Mouse (Mus musculus) liver, adult 2 months (tissue): ENCODE measurements at regions not wholly inside any gene's neighbourhood (a gene's known extent, or its start where the extent isn't known, plus 50 kb on each side); places are given as distances from the start of the nearest gene placed in this dataset.

Experiments
- DNase-seq: peaks from one replicate; pipeline ENCODE4 v3.0.0-alpha.2; 2011; ENCODE audit warnings: low read depth, low spot score; ENCODE audit errors: extremely low read depth
- H3K27ac ChIP-seq: fragments of 200-500 bp; replicated peaks from 2 replicates; pipeline ENCODE4 v1.5.1; 2012; ENCODE audit warnings: low read depth, mild to moderate bottlenecking, control low read depth, inconsistent platforms, low read length; ENCODE audit not compliant: insufficient read depth
- H3K27me3 ChIP-seq: fragments of 200-500 bp; 2 replicates; pipeline ENCODE4 v1.6.1; 2012; ENCODE audit warnings: mild to moderate bottlenecking, moderate library complexity, low read length, inconsistent platforms; ENCODE audit not compliant: control insufficient read depth, insufficient read depth
- H3K36me3 ChIP-seq: fragments of 200-500 bp; 2 replicates; pipeline ENCODE4 v1.6.1; 2012; ENCODE audit warnings: low read length, inconsistent platforms; ENCODE audit not compliant: control insufficient read depth, insufficient read depth
- H3K4me1 ChIP-seq: fragments of 200-500 bp; 2 replicates; pipeline ENCODE4 v1.6.1; 2011; ENCODE audit warnings: low read length; ENCODE audit not compliant: control insufficient read depth, insufficient read depth
- H3K4me3 ChIP-seq: fragments of 200-500 bp; 2 replicates; pipeline ENCODE4 v1.5.1; 2011; ENCODE audit warnings: low read depth, mild to moderate bottlenecking, control low read depth, low read length, moderate library complexity; ENCODE audit not compliant: insufficient read depth
- H3K79me2 ChIP-seq: fragments of 200-500 bp; 2 replicates; pipeline ENCODE4 v1.6.1; 2012; ENCODE audit warnings: inconsistent platforms, mild to moderate bottlenecking, low read length, moderate library complexity; ENCODE audit not compliant: control insufficient read depth, insufficient read depth
- H3K9ac ChIP-seq: fragments of 200-500 bp; 2 replicates; pipeline ENCODE4 v1.6.1; 2012; ENCODE audit warnings: low read depth, mild to moderate bottlenecking, control low read depth, inconsistent platforms, low read length
- CTCF ChIP-seq: fragments of 200-500 bp; IDR thresholded peaks from 2 replicates; pipeline ENCODE4 v1.5.1; 2011; ENCODE audit warnings: low read depth, low read length, control low read depth
- POLR2A ChIP-seq: fragments of 200-500 bp; IDR thresholded peaks from 2 replicates; pipeline ENCODE4 v1.6.1; 2011; ENCODE audit warnings: low read length, control low read depth; ENCODE audit not compliant: insufficient read depth; ENCODE audit errors: extremely low read depth
- WGBS: fragments of 180-500 bp; shearing (Covaris S2); methylation state at CpG from one replicate; pipeline ENCODE4 v1.1.7; 2018; 5-methylcytosine and 5-hydroxymethylcytosine counted together

GRCm38 (mm10) chr11:44155591-44155990 lies 244.3 kb upstream of the Il12b start:
- 12% methylated on average over 2 of the region's 2 CpGs for WGBS
- TF ChIP-seq CTCF (no peak), POLR2A (no peak)
- no peak overlapping the region for H3K9ac ChIP-seq
- no peaks in the 10 kb centered on the region for H3K79me2 ChIP-seq
- H3K4me1 ChIP-seq, result peaks cover 3% of the 10 kb centered on the region; the same call in 1 of the 2 replicates
- peak; percentile 23 for DNase-seq
- H3K36me3 ChIP-seq, result no peaks in the 10 kb centered on the region
- no peaks in the 10 kb centered on the region for H3K27me3 ChIP-seq
- peak overlapping the region; percentile 29; the same call in 1 of the 2 replicates for H3K27ac ChIP-seq
- no peak overlapping the region for H3K4me3 ChIP-seq

GRCm38 (mm10) chr11:44156081-44156480 lies 243.8 kb upstream of the Il12b start:
- Histone ChIP-seq H3K4me1 (peaks cover 3% of the 10 kb centered on the region; the same call in 1 of the 2 replicates), H3K36me3 (no peaks in the 10 kb centered on the region), H3K9ac (no peak overlapping the region), H3K27me3 (no peaks in the 10 kb centered on the region), H3K4me3 (no peak overlapping the region), H3K79me2 (no peaks in the 10 kb centered on the region), H3K27ac (no peak overlapping the region)
- WGBS, result 43% methylated on average over 5 of the region's 5 CpGs
- DNase-seq, result peak; percentile 33
- no peak for TF ChIP-seq CTCF
- TF ChIP-seq POLR2A, result no peak

- peak; percentile 36 for DNase-seq
- H3K27ac ChIP-seq, result peak overlapping the region; percentile 39
- 61% methylated on average over 3 of the region's 3 CpGs for WGBS
- no peak overlapping the region for H3K9ac ChIP-seq
- TF ChIP-seq CTCF (no peak), POLR2A (no peak)
- no peak overlapping the region for H3K4me3 ChIP-seq
- H3K27me3 ChIP-seq, result no peaks in the 10 kb centered on the region
- peaks cover 3% of the 10 kb centered on the region; the same call in 1 of the 2 replicates for H3K4me1 ChIP-seq
- no peaks in the 10 kb centered on the region for H3K79me2 ChIP-seq
- no peaks in the 10 kb centered on the region for H3K36me3 ChIP-seq
Observed at GRCm38 (mm10) chr11:44156490-44157345, 243.1 kb upstream of the Il12b start.

GRCm38 (mm10) chr11:44158236-44158635 lies 241.6 kb upstream of the Il12b start:
- H3K4me1 ChIP-seq, result peaks cover 3% of the 10 kb centered on the region; the same call in 1 of the 2 replicates
- H3K27me3 ChIP-seq, result no peaks in the 10 kb centered on the region
- no peak for TF ChIP-seq CTCF
- no peak for TF ChIP-seq POLR2A
- no peak overlapping the region for H3K27ac ChIP-seq
- 62% methylated on average over 5 of the region's 5 CpGs for WGBS
- no peak overlapping the region for H3K4me3 ChIP-seq
- no peak overlapping the region for H3K9ac ChIP-seq
- DNase-seq, result no peak
- H3K36me3 ChIP-seq, result no peaks in the 10 kb centered on the region
- H3K79me2 ChIP-seq, result no peaks in the 10 kb centered on the region

GRCm38 (mm10) chr11:44161734-44162418 lies 238.0 kb upstream of the Il12b start:
- H3K36me3 ChIP-seq, result no peaks in the 10 kb centered on the region
- TF ChIP-seq CTCF (no peak), POLR2A (no peak)
- no peaks in the 10 kb centered on the region for H3K79me2 ChIP-seq
- H3K9ac ChIP-seq, result no peak overlapping the region
- no peak overlapping the region for H3K27ac ChIP-seq
- H3K27me3 ChIP-seq, result no peaks in the 10 kb centered on the region
- no peak for DNase-seq
- H3K4me1 ChIP-seq, result peaks cover 3% of the 10 kb centered on the region; the same call in 1 of the 2 replicates
- no peak overlapping the region for H3K4me3 ChIP-seq
- WGBS, result 88% methylated on average over 7 of the region's 7 CpGs

- H3K36me3 ChIP-seq, result no peaks in the 10 kb centered on the region
- no peak overlapping the region for H3K9ac ChIP-seq
- H3K27me3 ChIP-seq, result no peaks in the 10 kb centered on the region
- peaks cover under 1% of the 10 kb centered on the region; the same call in 1 of the 2 replicates for H3K4me1 ChIP-seq
- TF ChIP-seq CTCF (no peak), POLR2A (no peak)
- no peak overlapping the region for H3K27ac ChIP-seq
- DNase-seq, result no peak
- no peak overlapping the region for H3K4me3 ChIP-seq
- WGBS, result 77% methylated on average over 4 of the region's 4 CpGs
- no peaks in the 10 kb centered on the region for H3K79me2 ChIP-seq
Observed at GRCm38 (mm10) chr11:44163049-44163448, 236.8 kb upstream of the Il12b start.
